Mouse (Mus musculus): ENCODE data around the gene Slc46a2. TPM values are rescaled to one million over a fixed set of nuclear protein-coding genes. Genes with fewer than 3 reads are reported as not detected.

The Slc46a2 gene
- total RNA-seq, 1 experiment, result not detected

- in situ Hi-C loops (cut with MboI; ENCODE audit: low sequenced_read_pairs in 2 of 2, unreplicated experiment in 2 of 2), result no loop called here
- no peak overlapping the region for H3K4me3 ChIP-seq (ENCODE audit: insufficient read depth in 1 of 2, low read depth in 1 of 2, low read length in 2 of 2, poor library complexity in 1 of 2, severe bottlenecking in 1 of 2)
- DNase-seq (ENCODE audit: low read depth, low spot score), result no peak
- H3K27ac ChIP-seq (ENCODE audit: insufficient read depth, low read depth, low read length, poor library complexity, severe bottlenecking), result 0 out of 2 replicates have a peak overlapping the region, but pooled peaks have one; percentile 61
- H3K9ac ChIP-seq (ENCODE audit: insufficient read depth, low read depth, low read length, poor library complexity, severe bottlenecking), result no peak overlapping the region
- H3K36me3 ChIP-seq (ENCODE audit: control insufficient read depth, insufficient read depth, low read length, poor library complexity, severe bottlenecking), result peaks cover 35% of the 10 kb centered on the region; the same call in 1 of the 2 replicates
- H3K4me1 ChIP-seq (ENCODE audit: control insufficient read depth in 2 of 2, insufficient read depth in 2 of 2, low read length in 2 of 2, poor library complexity in 1 of 2), result peaks cover 21 to 39% of the 10 kb centered on the region in 2 experiments
- no peaks in the 10 kb centered on the region for H3K9me3 ChIP-seq (ENCODE audit: control insufficient read depth, insufficient read depth, low read depth, low read length)
- TF ChIP-seq ZC3H11A (IDR thresholded peaks at IDR 0.05; ENCODE audit: borderline replicate concordance, low read depth, low read length), result no peak
- TF ChIP-seq HCFC1 (IDR thresholded peaks at IDR 0.05; ENCODE audit: borderline replicate concordance, insufficient read depth, low read length), result no peak
- peak; percentile 37; the same call in 1 of the 2 replicates for TF ChIP-seq MAFK (IDR thresholded peaks at IDR 0.05; ENCODE audit: insufficient read depth, low read depth, low read length)
- no peak for TF ChIP-seq ZNF384 (IDR thresholded peaks at IDR 0.05; ENCODE audit: low read depth, low read length)
Observed at GRCm38 (mm10) chr4:59894977-59895575, 19.8 kb downstream of the Slc46a2 start.

- no peak for TF ChIP-seq CHD2 (IDR thresholded peaks at IDR 0.05; ENCODE audit: low read depth, low read length)
- no peak for TF ChIP-seq HCFC1 (IDR thresholded peaks at IDR 0.05; ENCODE audit: borderline replicate concordance, insufficient read depth, low read length)
- no peak for TF ChIP-seq ZNF384 (IDR thresholded peaks at IDR 0.05; ENCODE audit: low read depth, low read length)
- no peak for TF ChIP-seq ZC3H11A (IDR thresholded peaks at IDR 0.05; ENCODE audit: borderline replicate concordance, low read depth, low read length)
- no peak for TF ChIP-seq MAFK (IDR thresholded peaks at IDR 0.05; ENCODE audit: insufficient read depth, low read depth, low read length)
Observed at GRCm38 (mm10) chr4:59894415-59894814, 20.4 kb downstream of the Slc46a2 start.

GRCm38 (mm10) chr4:59892731-59893130, 22.1 kb downstream of the Slc46a2 start:
- DNase-seq (ENCODE audit: low read depth, low spot score), result no peak
- Histone ChIP-seq H3K27ac (ENCODE audit: insufficient read depth, low read depth, low read length, poor library complexity, severe bottlenecking) (no peak overlapping the region), H3K4me3 (ENCODE audit: insufficient read depth in 1 of 2, low read depth in 1 of 2, low read length in 2 of 2, poor library complexity in 1 of 2, severe bottlenecking in 1 of 2) (no peak overlapping the region), H3K9me3 (ENCODE audit: control insufficient read depth, insufficient read depth, low read depth, low read length) (no peaks in the 10 kb centered on the region), H3K4me1 (ENCODE audit: control insufficient read depth in 2 of 2, insufficient read depth in 2 of 2, low read length in 2 of 2, poor library complexity in 1 of 2) (peaks cover 18 to 33% of the 10 kb centered on the region in 2 experiments), H3K9ac (ENCODE audit: insufficient read depth, low read depth, low read length, poor library complexity, severe bottlenecking) (no peak overlapping the region), H3K36me3 (ENCODE audit: control insufficient read depth, insufficient read depth, low read length, poor library complexity, severe bottlenecking) (peaks cover 28% of the 10 kb centered on the region; the same call in 1 of the 2 replicates)
- in situ Hi-C loops (cut with MboI; ENCODE audit: low sequenced_read_pairs in 2 of 2, unreplicated experiment in 2 of 2), result no loop called here
- TF ChIP-seq CHD2 (IDR thresholded peaks at IDR 0.05; ENCODE audit: low read depth, low read length), result no peak
- TF ChIP-seq ZNF384 (IDR thresholded peaks at IDR 0.05; ENCODE audit: low read depth, low read length), result no peak
- TF ChIP-seq HCFC1 (IDR thresholded peaks at IDR 0.05; ENCODE audit: borderline replicate concordance, insufficient read depth, low read length), result no peak
- TF ChIP-seq MAFK (IDR thresholded peaks at IDR 0.05; ENCODE audit: insufficient read depth, low read depth, low read length), result no peak
- no peak for TF ChIP-seq ZC3H11A (IDR thresholded peaks at IDR 0.05; ENCODE audit: borderline replicate concordance, low read depth, low read length)

More at GRCm38 (mm10) chr4:59894415-59894814, 20.4 kb downstream of the Slc46a2 start:
- Histone ChIP-seq H3K4me1 (ENCODE audit: control insufficient read depth in 2 of 2, insufficient read depth in 2 of 2, low read length in 2 of 2, poor library complexity in 1 of 2) (peaks cover 21 to 39% of the 10 kb centered on the region in 2 experiments), H3K36me3 (ENCODE audit: control insufficient read depth, insufficient read depth, low read length, poor library complexity, severe bottlenecking) (peaks cover 35% of the 10 kb centered on the region; the same call in 1 of the 2 replicates), H3K27ac (ENCODE audit: insufficient read depth, low read depth, low read length, poor library complexity, severe bottlenecking) (no peak overlapping the region), H3K4me3 (ENCODE audit: insufficient read depth in 1 of 2, low read depth in 1 of 2, low read length in 2 of 2, poor library complexity in 1 of 2, severe bottlenecking in 1 of 2) (no peak overlapping the region), H3K9ac (ENCODE audit: insufficient read depth, low read depth, low read length, poor library complexity, severe bottlenecking) (no peak overlapping the region), H3K9me3 (ENCODE audit: control insufficient read depth, insufficient read depth, low read depth, low read length) (no peaks in the 10 kb centered on the region)
- DNase-seq (ENCODE audit: low read depth, low spot score), result no peak
- in situ Hi-C loops (cut with MboI; ENCODE audit: low sequenced_read_pairs in 2 of 2, unreplicated experiment in 2 of 2), result no loop called here

GRCm38 (mm10) chr4:59891723-59892416, 23.0 kb downstream of the Slc46a2 start:
- Histone ChIP-seq H3K9me3 (ENCODE audit: control insufficient read depth, insufficient read depth, low read depth, low read length) (no peaks in the 10 kb centered on the region), H3K4me3 (ENCODE audit: insufficient read depth in 1 of 2, low read depth in 1 of 2, low read length in 2 of 2, poor library complexity in 1 of 2, severe bottlenecking in 1 of 2) (no peak overlapping the region), H3K36me3 (ENCODE audit: control insufficient read depth, insufficient read depth, low read length, poor library complexity, severe bottlenecking) (peaks cover 28% of the 10 kb centered on the region; the same call in 1 of the 2 replicates), H3K9ac (ENCODE audit: insufficient read depth, low read depth, low read length, poor library complexity, severe bottlenecking) (no peak overlapping the region), H3K27ac (ENCODE audit: insufficient read depth, low read depth, low read length, poor library complexity, severe bottlenecking) (no peak overlapping the region; the same call in 1 of the 2 replicates), H3K4me1 (ENCODE audit: control insufficient read depth in 2 of 2, insufficient read depth in 2 of 2, low read length in 2 of 2, poor library complexity in 1 of 2) (peaks cover 13 to 25% of the 10 kb centered on the region in 2 experiments)
- in situ Hi-C loops (cut with MboI; ENCODE audit: low sequenced_read_pairs in 2 of 2, unreplicated experiment in 2 of 2), result no loop called here
- DNase-seq (ENCODE audit: low read depth, low spot score), result no peak
- TF ChIP-seq ZC3H11A (IDR thresholded peaks at IDR 0.05; ENCODE audit: borderline replicate concordance, low read depth, low read length), result no peak
- no peak for TF ChIP-seq HCFC1 (IDR thresholded peaks at IDR 0.05; ENCODE audit: borderline replicate concordance, insufficient read depth, low read length)
- TF ChIP-seq CHD2 (IDR thresholded peaks at IDR 0.05; ENCODE audit: low read depth, low read length), result no peak
- TF ChIP-seq MAFK (IDR thresholded peaks at IDR 0.05; ENCODE audit: insufficient read depth, low read depth, low read length), result no peak
- no peak for TF ChIP-seq ZNF384 (IDR thresholded peaks at IDR 0.05; ENCODE audit: low read depth, low read length)
